Mouse (Mus musculus) ES-Bruce4 (cell line): Measurements from ENCODE around the gene Cand1. TPM values are rescaled to one million over a fixed set of nuclear protein-coding genes. Genes with fewer than 3 reads are reported as not detected.

Experiments
- H3K27ac ChIP-seq: 2 replicates; pipeline ENCODE4 v1.5.1; 2012; ENCODE audit warnings: low read length, inconsistent platforms; ENCODE audit not compliant: insufficient read depth
- H3K27me3 ChIP-seq: 2 replicates; pipeline ENCODE4 v1.6.1; 2012; ENCODE audit warnings: mild to moderate bottlenecking, low read length, inconsistent platforms; ENCODE audit not compliant: control insufficient read depth, poor library complexity, insufficient read depth, severe bottlenecking
- H3K36me3 ChIP-seq: 2 replicates; pipeline ENCODE4 v1.6.1; 2012; ENCODE audit warnings: inconsistent platforms, mild to moderate bottlenecking, low read length, moderate library complexity; ENCODE audit not compliant: control insufficient read depth, poor library complexity, insufficient read depth, severe bottlenecking
- H3K4me1 ChIP-seq: one replicate; pipeline ENCODE4 v1.8.1; 2011; ENCODE audit warnings: low read length; ENCODE audit not compliant: control insufficient read depth, insufficient read depth
- H3K4me3 ChIP-seq: 2 replicates; pipeline ENCODE4 v1.5.1; 2011; ENCODE audit warnings: low read depth, mild to moderate bottlenecking, low read length
- H3K9ac ChIP-seq: 2 replicates; pipeline ENCODE4 v1.6.1; 2012; ENCODE audit warnings: low read depth, mild to moderate bottlenecking, inconsistent platforms; ENCODE audit not compliant: poor library complexity, severe bottlenecking
- H3K9me3 ChIP-seq: replicated peaks from 2 replicates; pipeline ENCODE4 v1.6.1; 2012; ENCODE audit warnings: mild to moderate bottlenecking, low read length, inconsistent platforms; ENCODE audit not compliant: control insufficient read depth, poor library complexity, insufficient read depth, severe bottlenecking
- CTCF ChIP-seq: IDR thresholded peaks from one replicate; pipeline ENCODE4 v1.8.1; 2011; ENCODE audit warnings: low read depth, low read length
- EP300 ChIP-seq: IDR thresholded peaks from 2 replicates; pipeline ENCODE4 v1.6.1; 2011; ENCODE audit warnings: low read depth, low read length; ENCODE audit not compliant: insufficient read depth
- POLR2A ChIP-seq: IDR thresholded peaks from one replicate; pipeline ENCODE4 v1.8.1; 2011; ENCODE audit warnings: low read length; ENCODE audit not compliant: insufficient read depth
- polyA plus RNA-seq: library from polyadenylated mRNA; stranded (reverse); fragments of >200 nt; gene quantifications from 2 replicates; pipeline ENCODE4 v1.2.4, GENCODE M21; 2011; ENCODE audit warnings: low read depth; ENCODE audit not compliant: missing spikeins, insufficient read depth, insufficient read length

Cand1 gene
- polyA plus RNA-seq, 1 experiment: 170 TPM

DNA sequence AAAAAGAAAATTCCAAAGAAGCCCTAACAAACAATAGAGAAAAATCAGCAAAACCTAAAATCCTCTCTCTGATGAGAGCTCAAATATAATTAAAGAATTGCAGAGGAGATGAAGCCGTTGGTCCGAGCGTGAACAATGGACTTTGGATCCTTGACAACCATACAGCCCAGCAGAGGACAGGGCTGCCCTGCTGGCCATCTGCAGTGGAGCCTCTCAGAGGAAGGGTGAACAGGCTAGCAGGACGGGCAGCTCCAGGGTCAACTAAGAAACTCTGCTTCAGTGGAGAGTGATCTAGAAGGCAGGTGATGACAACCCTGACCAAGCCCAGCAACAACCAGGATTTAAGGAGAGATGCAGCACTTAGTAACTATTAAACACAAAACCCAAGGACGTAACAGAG is 18.2 kb downstream of the Cand1 start:
- peaks cover 47% of the 10 kb centered on the region for H3K36me3 ChIP-seq
- no peak overlapping the region for H3K4me3 ChIP-seq
- H3K9me3 ChIP-seq: no peaks in the 10 kb centered on the region
- no peak overlapping the region for H3K27ac ChIP-seq
- H3K27me3 ChIP-seq: no peaks in the 10 kb centered on the region
- H3K4me1 ChIP-seq: no peaks in the 10 kb centered on the region
- no peak for TF ChIP-seq POLR2A
- no peak for TF ChIP-seq CTCF
- no peak for TF ChIP-seq EP300
- H3K9ac ChIP-seq: no peak overlapping the region

DNA sequence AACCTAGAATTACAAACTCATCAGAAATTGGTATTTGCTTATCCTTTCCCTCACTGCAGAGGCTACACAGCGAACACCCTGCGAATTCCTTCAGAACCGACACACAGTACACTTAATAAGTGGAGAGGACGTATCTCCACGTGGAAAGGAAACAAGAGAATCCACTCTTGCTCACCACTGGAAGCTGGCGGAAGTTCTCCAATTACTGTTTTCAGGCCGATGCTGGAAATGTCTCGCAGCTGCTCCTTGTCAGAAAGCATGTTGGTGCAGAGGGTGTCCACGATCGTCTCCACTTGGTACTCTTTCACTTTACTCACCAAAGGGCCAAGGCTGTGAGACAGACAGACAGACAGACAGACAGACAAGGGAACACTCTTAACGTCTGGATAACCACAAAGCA is 20.4 kb downstream of the Cand1 start:
- Histone ChIP-seq H3K36me3 (peaks cover 44% of the 10 kb centered on the region), H3K4me1 (no peaks in the 10 kb centered on the region), H3K9ac (no peak overlapping the region), H3K9me3 (no peaks in the 10 kb centered on the region), H3K27ac (no peak overlapping the region), H3K27me3 (no peaks in the 10 kb centered on the region), H3K4me3 (no peak overlapping the region)
- TF ChIP-seq EP300 (no peak), POLR2A (no peak), CTCF (no peak)

- no peaks in the 10 kb centered on the region for H3K9me3 ChIP-seq
- TF ChIP-seq EP300 (no peak), POLR2A (no peak), CTCF (no peak)
- no peaks in the 10 kb centered on the region for H3K27me3 ChIP-seq
- H3K4me3 ChIP-seq: no peak overlapping the region
- no peak overlapping the region for H3K27ac ChIP-seq
- peaks cover 1% of the 10 kb centered on the region for H3K4me1 ChIP-seq
- no peak overlapping the region for H3K9ac ChIP-seq
- peaks cover 50% of the 10 kb centered on the region for H3K36me3 ChIP-seq
These were observed 21.4 kb downstream of the Cand1 start for GRCm38 (mm10) chr10:119218274-119219080.

GRCm38 (mm10) chr10:119212443-119212842 is 27.4 kb downstream of the Cand1 start:
- H3K4me1 ChIP-seq: peaks cover 1% of the 10 kb centered on the region
- peaks cover 68% of the 10 kb centered on the region for H3K36me3 ChIP-seq
- TF ChIP-seq POLR2A (no peak), EP300 (no peak), CTCF (no peak)
- no peak overlapping the region for H3K27ac ChIP-seq
- H3K9ac ChIP-seq: no peak overlapping the region
- no peaks in the 10 kb centered on the region for H3K9me3 ChIP-seq
- no peak overlapping the region for H3K4me3 ChIP-seq
- H3K27me3 ChIP-seq: no peaks in the 10 kb centered on the region

GRCm38 (mm10) chr10:119211251-119211650 is 28.6 kb downstream of the Cand1 start:
- Histone ChIP-seq H3K9me3 (no peaks in the 10 kb centered on the region), H3K4me1 (peaks cover 1% of the 10 kb centered on the region), H3K36me3 (peaks cover 67% of the 10 kb centered on the region), H3K27me3 (no peaks in the 10 kb centered on the region), H3K27ac (no peak overlapping the region), H3K9ac (no peak overlapping the region), H3K4me3 (no peak overlapping the region)
- TF ChIP-seq CTCF (no peak), POLR2A (no peak)

DNA sequence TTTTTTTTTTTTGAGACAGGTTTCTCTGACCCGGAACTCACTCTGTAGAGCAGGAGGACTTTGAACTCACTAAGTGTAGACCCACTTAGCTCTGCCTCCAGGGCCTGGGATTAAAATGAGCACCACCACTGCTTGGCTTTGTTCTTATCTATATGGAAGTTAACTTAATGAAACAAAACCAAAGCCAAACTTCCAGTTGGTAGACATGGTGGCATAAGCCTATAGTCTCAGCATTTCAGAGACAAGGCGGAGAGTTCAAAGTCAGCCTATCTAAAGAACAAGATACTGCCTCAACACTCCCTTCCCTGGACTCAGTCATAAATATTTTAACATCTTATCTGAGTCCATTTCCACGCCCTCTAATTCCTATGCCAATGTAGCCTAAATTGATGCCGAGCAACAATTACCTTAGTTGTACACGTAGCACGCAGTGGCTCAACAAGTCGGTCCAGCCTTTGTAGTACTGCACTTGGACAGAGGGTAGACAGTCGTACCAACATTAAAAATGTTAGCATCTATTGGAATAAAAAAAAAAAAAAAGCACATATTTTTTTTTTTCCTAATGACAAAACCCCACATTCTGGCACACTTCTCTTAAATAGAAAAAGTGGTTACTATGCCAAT is 33.4 kb downstream of the Cand1 start:
- no peak overlapping the region for H3K27ac ChIP-seq
- H3K9ac ChIP-seq: no peak overlapping the region
- H3K4me1 ChIP-seq: peaks cover 2% of the 10 kb centered on the region
- no peaks in the 10 kb centered on the region for H3K27me3 ChIP-seq
- TF ChIP-seq POLR2A: no peak
- peaks cover 59% of the 10 kb centered on the region for H3K36me3 ChIP-seq
- H3K9me3 ChIP-seq: no peaks in the 10 kb centered on the region
- H3K4me3 ChIP-seq: no peak overlapping the region
